Mouse (Mus musculus) myocyte (in vitro differentiated cells): ENCODE data around the gene Gm11733.

ENCODE experiments used
- E2F4 ChIP-seq: IDR thresholded peaks from one replicate; pipeline ENCODE4 v1.6.1; 2011; ENCODE audit warnings: mild to moderate bottlenecking, control low read depth, moderate library complexity; ENCODE audit not compliant: insufficient read depth
- POLR2A ChIP-seq: IDR thresholded peaks from one replicate; pipeline ENCODE4 v1.6.1; 2011; ENCODE audit warnings: low read depth, mild to moderate bottlenecking, control low read depth, moderate library complexity; ENCODE audit not compliant: insufficient read length
- SRF ChIP-seq: IDR thresholded peaks from one replicate; pipeline ENCODE4 v1.6.1; 2011; ENCODE audit warnings: low read depth; ENCODE audit not compliant: control insufficient read depth, insufficient read length
- USF1 ChIP-seq: IDR thresholded peaks from one replicate; pipeline ENCODE4 v1.6.1; 2011; ENCODE audit warnings: low read depth, mild to moderate bottlenecking, control low read depth, moderate library complexity

DNA sequence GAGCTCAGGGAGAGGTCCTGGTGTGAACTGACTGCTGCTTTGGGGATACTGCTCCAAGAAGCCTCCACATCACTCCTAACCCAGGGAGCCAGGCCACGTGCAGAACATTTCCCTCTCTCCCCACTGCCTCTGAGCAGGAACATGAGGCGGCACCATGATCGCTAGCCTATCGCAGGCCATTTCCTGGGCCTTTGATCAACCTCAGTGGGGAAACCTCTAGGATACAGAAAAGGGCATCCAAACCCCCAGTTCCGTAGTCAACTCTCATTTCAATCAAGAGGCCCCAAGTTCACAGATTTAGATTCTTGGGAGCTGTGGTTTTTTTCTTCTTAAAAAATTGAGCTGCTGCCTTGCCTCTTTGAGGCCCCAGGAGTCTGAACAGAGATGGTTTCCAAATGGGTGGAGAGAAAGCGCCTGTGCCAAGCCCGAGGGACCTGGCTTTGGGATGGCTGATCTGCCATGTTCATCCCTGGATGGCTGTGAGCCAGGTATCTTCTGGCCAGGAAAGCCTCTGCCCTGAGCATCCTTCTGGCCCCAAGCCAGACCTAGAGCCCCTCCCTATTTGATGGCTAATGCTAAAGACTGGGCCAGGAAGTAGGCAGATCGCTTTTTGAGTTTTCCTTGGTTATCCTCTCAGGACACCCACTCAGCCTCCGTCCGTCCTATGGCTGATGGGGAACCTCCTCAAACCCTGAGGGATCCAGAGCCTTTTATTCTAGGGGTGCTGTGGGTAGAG lies 5.7 kb upstream of the Gm11733 start:
- TF ChIP-seq POLR2A (no peak), SRF (no peak), USF1 (no peak), E2F4 (no peak)
